Mouse (Mus musculus) stomach, embryonic 16.5 days (tissue): ENCODE results near the gene Fcmr. TPM values are rescaled to one million over a fixed set of nuclear protein-coding genes. Genes with fewer than 3 reads are reported as not detected.

Source experiments
- ATAC-seq: fragments of 200-750 bp; cut with Nextera tagmentation; 2 replicates; pipeline ENCODE4 v1.8.0; 2017; ENCODE audit warnings: moderate number of reproducible peaks, moderate TSS enrichment; ENCODE audit not compliant: insufficient read depth, low FRiP score
- H3K27ac ChIP-seq: fragments of 300-500 bp; sonication (generic); 2 replicates; pipeline ENCODE4 v1.5.1; 2014; ENCODE audit warnings: low read length
- H3K27me3 ChIP-seq: fragments of 300-500 bp; sonication (generic); 2 replicates; pipeline ENCODE4 v1.6.1; 2014; ENCODE audit warnings: low read length, control low read depth, mixed read lengths; ENCODE audit not compliant: control insufficient read depth, insufficient read depth
- H3K36me3 ChIP-seq: fragments of 300-500 bp; sonication (generic); 2 replicates; pipeline ENCODE4 v1.6.1; 2014; ENCODE audit warnings: low read length; ENCODE audit not compliant: control insufficient read depth, insufficient read depth
- H3K4me1 ChIP-seq: fragments of 300-500 bp; sonication (generic); 2 replicates; pipeline ENCODE4 v1.6.1; 2014; ENCODE audit warnings: low read length, control low read depth, mixed read lengths; ENCODE audit not compliant: control insufficient read depth, insufficient read depth
- H3K4me2 ChIP-seq: fragments of 300-500 bp; sonication (generic); 2 replicates; pipeline ENCODE4 v1.6.1; 2014; ENCODE audit warnings: low read depth, low read length, mixed read lengths
- H3K4me3 ChIP-seq: fragments of 300-500 bp; sonication (generic); replicated peaks from 2 replicates; pipeline ENCODE4 v1.5.1; 2014; ENCODE audit warnings: mild to moderate bottlenecking, low read length
- H3K9ac ChIP-seq: fragments of 300-500 bp; sonication (generic); 2 replicates; pipeline ENCODE4 v1.6.1; 2014; ENCODE audit warnings: low read length
- H3K9me3 ChIP-seq: fragments of 300-500 bp; sonication (generic); replicated peaks from 2 replicates; pipeline ENCODE4 v1.6.1; 2016; ENCODE audit warnings: low read length, control low read depth; ENCODE audit not compliant: control insufficient read depth
- WGBS: fragments of 180-500 bp; shearing (Covaris S2); extraction: QIAGEN DNeasy Blood & Tissue Kit; methylation state at CpG from one replicate; pipeline ENCODE4 v1.1.7; 2014; 5-methylcytosine and 5-hydroxymethylcytosine counted together
- polyA plus RNA-seq: library from polyadenylated mRNA; unstranded; fragments of >200 nt; fragmentation: Nextera tagmentation; extraction: Ambion mirVana; gene quantifications from 2 replicates; pipeline ENCODE4 v1.2.1, GENCODE M21; 2015

Gene Fcmr
- polyA plus RNA-seq, 1 experiment from 2014 or later = 0.40 TPM

DNA sequence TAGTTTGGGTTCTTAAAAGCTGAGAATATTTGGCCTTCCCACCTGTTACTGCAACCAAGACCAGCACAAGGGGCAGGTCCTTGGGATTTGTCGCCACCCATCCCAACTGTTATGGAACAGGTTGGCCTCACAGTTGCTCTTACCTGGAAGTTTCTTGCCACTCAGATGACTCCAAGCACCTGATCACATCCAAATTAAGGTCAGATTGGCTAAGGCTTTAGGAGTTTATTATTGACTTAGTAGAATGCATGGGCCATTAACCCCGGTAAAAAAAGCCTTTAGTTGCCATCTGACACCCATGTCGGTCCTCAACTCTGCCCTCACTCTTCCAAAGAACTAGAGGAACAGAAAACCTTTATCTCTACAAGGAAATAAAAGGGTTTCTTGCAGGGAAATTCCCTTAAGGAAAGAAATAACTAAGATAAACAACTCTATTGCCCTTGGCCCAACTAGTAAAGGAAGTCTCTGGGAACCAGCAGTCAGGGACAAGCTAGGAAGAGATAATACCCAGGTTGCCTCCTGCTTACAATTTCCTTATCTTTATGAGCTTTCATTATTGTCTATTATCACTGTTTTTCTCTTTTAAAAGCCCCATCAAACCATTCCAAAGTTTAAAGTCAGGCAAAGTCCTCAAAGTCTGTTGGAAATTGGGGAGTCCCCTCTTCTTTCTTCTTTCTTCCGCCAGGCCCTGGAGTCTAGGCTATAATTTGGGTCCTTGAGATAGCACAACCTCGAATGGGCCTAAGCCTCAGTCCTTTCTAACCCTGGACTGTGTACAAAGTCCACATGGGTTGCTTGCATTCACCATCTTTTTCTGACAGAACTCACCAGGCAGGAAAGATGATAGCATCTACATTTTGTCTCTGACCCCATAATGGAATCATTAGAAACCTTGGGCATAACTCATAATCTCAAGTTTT is 33.0 kb upstream of the Fcmr start:
- peak; percentile 59 for ATAC-seq

DNA sequence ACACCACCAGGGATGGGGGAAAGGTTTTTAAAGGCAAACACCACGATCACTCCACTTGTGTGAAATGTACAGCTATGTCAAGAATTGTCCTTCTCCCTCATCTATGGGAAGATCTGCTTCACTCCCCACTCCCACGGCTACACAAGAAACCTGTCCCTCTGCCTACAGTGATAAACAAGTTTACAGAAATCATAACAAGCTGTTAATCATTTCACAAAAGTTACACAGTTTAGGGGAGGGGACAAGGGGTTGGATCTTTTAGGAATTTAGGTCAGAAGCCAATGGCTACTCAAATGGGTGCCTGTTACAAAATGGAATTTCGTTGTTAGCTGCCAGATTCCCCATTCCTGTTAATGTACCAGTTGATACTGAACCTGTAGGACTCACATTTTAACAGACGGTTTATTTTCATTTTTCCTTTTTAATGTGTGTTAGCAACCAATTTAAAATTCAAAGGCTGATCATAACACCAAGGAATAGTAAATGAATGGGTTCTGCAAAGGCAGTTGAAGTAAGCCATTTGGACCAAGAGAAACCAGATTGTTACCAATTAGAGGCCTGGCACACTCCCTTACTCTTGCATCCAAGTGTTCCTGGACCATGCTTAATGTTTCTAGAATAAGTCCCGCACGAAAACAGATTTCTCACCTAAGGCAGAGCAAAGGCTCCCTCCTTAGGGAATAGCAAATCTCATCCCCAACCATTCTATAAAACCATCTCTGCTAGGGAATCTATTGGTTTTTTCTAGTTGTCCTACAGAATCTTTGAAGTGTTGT is 30.1 kb upstream of the Fcmr start:
- no peak for ATAC-seq
- Histone ChIP-seq H3K36me3 (no peaks in the 10 kb centered on the region), H3K9me3 (no peaks in the 10 kb centered on the region), H3K4me2 (no peak overlapping the region), H3K27ac (no peak overlapping the region), H3K9ac (no peak overlapping the region), H3K4me1 (no peaks in the 10 kb centered on the region), H3K4me3 (no peak overlapping the region), H3K27me3 (no peaks in the 10 kb centered on the region)
- WGBS = 78% methylated on average over 6 of the region's 6 CpGs

More for the DNA sequence above, 33.0 kb upstream of the Fcmr start:
- no peaks in the 10 kb centered on the region for H3K4me1 ChIP-seq
- no peaks in the 10 kb centered on the region for H3K27me3 ChIP-seq
- no peak overlapping the region for H3K9ac ChIP-seq
- H3K27ac ChIP-seq = no peak overlapping the region
- H3K4me2 ChIP-seq = no peak overlapping the region
- 72% methylated on average over 5 of the region's 5 CpGs for WGBS
- H3K36me3 ChIP-seq = no peaks in the 10 kb centered on the region
- no peak overlapping the region for H3K4me3 ChIP-seq
- no peaks in the 10 kb centered on the region for H3K9me3 ChIP-seq

DNA sequence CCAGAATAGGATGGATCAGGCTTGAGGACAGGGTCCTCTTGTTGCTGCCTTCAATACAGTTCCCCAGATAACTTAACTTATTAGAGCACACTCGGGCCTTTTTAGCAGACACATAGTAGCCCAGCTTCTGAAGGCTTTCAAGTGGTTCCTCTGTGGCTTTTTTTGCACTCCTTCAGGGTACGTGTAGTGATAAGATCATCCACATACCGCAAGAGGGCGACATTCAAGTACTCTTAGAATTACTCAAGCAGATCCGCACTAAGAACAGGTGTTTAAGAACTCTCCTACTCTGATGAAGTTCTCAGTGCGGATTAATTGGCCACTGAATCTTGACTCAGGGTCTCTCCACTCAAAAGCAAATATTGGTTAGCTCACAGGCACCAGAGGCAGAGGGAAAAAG is 27.2 kb upstream of the Fcmr start:
- H3K4me2 ChIP-seq = no peak overlapping the region
- no peaks in the 10 kb centered on the region for H3K9me3 ChIP-seq
- no peaks in the 10 kb centered on the region for H3K36me3 ChIP-seq
- WGBS = 51% methylated on average over 6 of the region's 6 CpGs
- H3K27ac ChIP-seq = no peak overlapping the region
- H3K4me3 ChIP-seq = no peak overlapping the region
- ATAC-seq = no peak
- H3K27me3 ChIP-seq = no peaks in the 10 kb centered on the region
- no peak overlapping the region for H3K9ac ChIP-seq
- no peaks in the 10 kb centered on the region for H3K4me1 ChIP-seq

DNA sequence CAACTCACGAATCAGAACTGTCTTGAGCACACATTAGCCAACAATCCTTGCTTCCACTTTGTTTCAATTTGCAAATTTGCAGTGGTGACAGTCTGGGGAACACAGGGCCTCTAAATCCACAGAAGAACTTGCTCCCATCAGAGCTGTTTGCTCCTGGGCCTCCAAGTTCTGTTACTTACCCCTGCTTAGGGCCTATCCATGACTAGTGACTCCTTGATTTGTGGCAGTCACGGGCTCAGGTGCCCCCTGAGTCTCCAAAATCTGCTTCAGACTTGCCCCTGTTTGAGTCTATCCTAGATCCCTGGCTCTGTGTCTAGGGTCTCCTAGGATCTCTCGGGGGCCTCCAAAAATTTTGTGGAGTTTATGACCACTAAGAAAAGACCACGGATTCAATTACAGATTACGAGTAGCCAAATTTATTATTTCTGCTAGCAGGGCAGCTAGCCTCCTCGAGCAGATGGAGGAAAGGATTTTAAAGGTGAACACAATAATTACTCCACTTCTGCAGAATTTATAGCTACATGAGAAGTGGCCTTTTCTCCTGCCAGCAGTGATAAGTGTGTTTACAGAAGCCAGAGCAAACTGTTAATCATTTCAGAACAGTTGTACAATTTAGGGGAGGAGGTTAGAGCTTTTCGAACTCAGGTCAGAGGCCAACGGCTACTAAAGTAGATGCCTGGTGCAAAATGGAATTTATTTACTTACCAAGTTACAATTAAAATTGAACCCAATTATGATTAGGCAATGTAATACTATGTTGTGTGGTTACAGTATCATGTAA is 24.7 kb upstream of the Fcmr start:
- Histone ChIP-seq H3K36me3 (no peaks in the 10 kb centered on the region), H3K9me3 (no peaks in the 10 kb centered on the region), H3K27me3 (no peaks in the 10 kb centered on the region), H3K27ac (peak overlapping the region; percentile 25; the same call in 1 of the 2 replicates), H3K4me1 (no peaks in the 10 kb centered on the region), H3K4me3 (no peak overlapping the region), H3K9ac (no peak overlapping the region), H3K4me2 (no peak overlapping the region)
- no peak for ATAC-seq
- 26% methylated on average over 8 of the region's 8 CpGs for WGBS

DNA sequence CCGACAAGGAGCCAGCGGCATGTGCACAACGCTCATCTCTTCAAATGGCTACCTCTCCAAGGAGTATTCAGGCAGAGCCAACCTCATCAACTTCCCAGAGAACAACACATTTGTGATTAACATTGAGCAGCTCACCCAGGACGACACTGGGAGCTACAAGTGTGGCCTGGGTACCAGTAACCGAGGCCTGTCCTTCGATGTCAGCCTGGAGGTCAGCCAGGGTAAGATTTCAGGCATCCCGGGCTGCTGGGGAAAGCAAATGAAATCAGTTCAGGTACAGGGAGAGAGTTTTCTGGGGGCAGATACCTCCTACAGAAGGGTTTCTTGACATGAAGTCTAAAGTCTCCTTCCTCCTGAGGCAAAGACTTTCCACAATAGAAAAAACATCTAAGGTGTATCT is 23.8 kb upstream of the Fcmr start:
- Histone ChIP-seq H3K27me3 (no peaks in the 10 kb centered on the region), H3K9ac (no peak overlapping the region), H3K4me1 (no peaks in the 10 kb centered on the region), H3K4me2 (no peak overlapping the region), H3K4me3 (no peak overlapping the region), H3K36me3 (no peaks in the 10 kb centered on the region), H3K27ac (no peak overlapping the region), H3K9me3 (no peaks in the 10 kb centered on the region)
- whole genome bisulfite sequencing = 76% methylated on average over 7 of the region's 7 CpGs
- no peak for ATAC-seq

DNA sequence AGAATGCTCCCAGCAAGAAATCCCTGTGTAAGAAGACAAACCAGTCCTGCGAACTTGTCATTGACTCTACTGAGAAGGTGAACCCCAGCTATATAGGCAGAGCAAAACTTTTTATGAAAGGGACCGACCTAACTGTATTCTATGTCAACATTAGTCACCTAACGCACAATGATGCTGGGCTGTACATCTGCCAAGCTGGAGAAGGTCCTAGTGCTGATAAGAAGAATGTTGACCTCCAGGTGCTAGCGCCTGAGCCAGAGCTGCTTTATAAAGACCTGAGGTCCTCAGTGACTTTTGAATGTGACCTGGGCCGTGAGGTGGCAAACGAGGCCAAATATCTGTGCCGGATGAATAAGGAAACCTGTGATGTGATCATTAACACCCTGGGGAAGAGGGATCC is 21.0 kb upstream of the Fcmr start:
- H3K36me3 ChIP-seq = no peaks in the 10 kb centered on the region
- WGBS = 75% methylated on average over 7 of the region's 7 CpGs
- no peak for ATAC-seq
- H3K4me3 ChIP-seq = no peak overlapping the region
- H3K9ac ChIP-seq = no peak overlapping the region
- H3K27me3 ChIP-seq = no peaks in the 10 kb centered on the region
- H3K4me2 ChIP-seq = no peak overlapping the region
- H3K4me1 ChIP-seq = no peaks in the 10 kb centered on the region
- H3K27ac ChIP-seq = peak overlapping the region; percentile 7; the same call in 1 of the 2 replicates
- no peaks in the 10 kb centered on the region for H3K9me3 ChIP-seq

DNA sequence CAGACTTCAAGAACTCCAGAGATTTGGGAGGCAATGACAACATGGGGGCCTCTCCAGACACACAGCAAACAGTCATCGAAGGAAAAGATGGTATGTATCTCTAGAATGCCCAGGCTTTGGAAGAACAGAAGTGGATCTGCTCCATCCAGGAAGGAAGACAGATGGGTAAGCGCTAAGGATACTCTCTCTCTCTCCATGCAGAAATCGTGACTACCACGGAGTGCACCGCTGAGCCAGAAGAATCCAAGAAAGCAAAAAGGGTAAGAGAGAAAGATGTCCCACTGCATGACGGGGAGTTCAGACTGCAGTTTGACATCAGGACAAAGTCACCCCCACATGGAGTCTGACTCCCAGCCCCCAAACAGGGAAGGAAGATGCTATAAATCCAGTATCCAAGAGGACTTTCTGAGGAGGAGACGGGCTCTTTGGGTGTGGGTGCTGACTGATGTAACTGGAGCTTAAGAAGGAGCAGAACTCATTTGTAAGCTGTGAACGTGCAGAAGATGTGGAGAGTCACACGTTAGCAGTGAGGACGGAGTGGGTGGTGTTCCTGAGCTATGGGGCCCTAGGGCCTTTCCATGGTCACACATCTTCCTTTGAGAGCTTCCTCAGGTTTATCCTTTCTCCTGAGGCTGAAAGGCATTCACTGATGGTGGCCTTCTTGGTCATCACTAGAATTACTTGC is 15.8 kb upstream of the Fcmr start:
- no peak overlapping the region for H3K4me2 ChIP-seq
- no peak overlapping the region for H3K9ac ChIP-seq
- H3K36me3 ChIP-seq = no peaks in the 10 kb centered on the region
- 90% methylated on average over 10 of the region's 10 CpGs for WGBS
- no peak for ATAC-seq
- H3K27ac ChIP-seq = no peak overlapping the region
- H3K4me1 ChIP-seq = no peaks in the 10 kb centered on the region
- no peaks in the 10 kb centered on the region for H3K9me3 ChIP-seq
- no peak overlapping the region for H3K4me3 ChIP-seq
- no peaks in the 10 kb centered on the region for H3K27me3 ChIP-seq

DNA sequence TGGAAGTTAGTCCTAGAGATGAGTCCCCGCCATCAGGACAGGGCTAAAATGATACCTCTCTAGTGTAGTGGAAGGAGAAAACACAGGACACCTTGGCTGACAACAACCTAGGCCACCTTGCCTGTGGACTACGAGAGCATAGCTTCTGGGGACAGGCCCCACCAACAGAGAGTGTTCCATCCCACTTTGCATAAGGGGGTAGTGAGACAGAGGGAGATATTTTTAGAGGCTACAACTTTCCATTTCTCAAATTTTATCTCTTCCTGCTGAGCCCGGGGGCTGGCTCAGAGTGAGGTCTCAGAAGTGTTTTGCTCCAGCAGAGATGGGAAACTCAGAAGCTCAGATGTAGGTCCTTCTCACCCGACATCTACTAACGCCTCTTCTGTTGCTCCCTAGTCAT is 15.1 kb upstream of the Fcmr start:
- no peak for ATAC-seq

More for the DNA sequence above, 15.1 kb upstream of the Fcmr start:
- 88% methylated on average over 5 of the region's 5 CpGs for WGBS
- no peaks in the 10 kb centered on the region for H3K36me3 ChIP-seq
- H3K27ac ChIP-seq = no peak overlapping the region
- H3K4me3 ChIP-seq = no peak overlapping the region
- no peaks in the 10 kb centered on the region for H3K4me1 ChIP-seq
- no peaks in the 10 kb centered on the region for H3K9me3 ChIP-seq
- H3K27me3 ChIP-seq = no peaks in the 10 kb centered on the region
- no peak overlapping the region for H3K4me2 ChIP-seq
- H3K9ac ChIP-seq = no peak overlapping the region
